Mouse (Mus musculus): ENCODE results near the gene Cfap100. TPM values are rescaled to one million over a fixed set of nuclear protein-coding genes. Genes with fewer than 3 reads are reported as not detected.

Gene Cfap100
- polyA plus RNA-seq, 1 experiment from 2014 or later = 6.9 TPM

DNA sequence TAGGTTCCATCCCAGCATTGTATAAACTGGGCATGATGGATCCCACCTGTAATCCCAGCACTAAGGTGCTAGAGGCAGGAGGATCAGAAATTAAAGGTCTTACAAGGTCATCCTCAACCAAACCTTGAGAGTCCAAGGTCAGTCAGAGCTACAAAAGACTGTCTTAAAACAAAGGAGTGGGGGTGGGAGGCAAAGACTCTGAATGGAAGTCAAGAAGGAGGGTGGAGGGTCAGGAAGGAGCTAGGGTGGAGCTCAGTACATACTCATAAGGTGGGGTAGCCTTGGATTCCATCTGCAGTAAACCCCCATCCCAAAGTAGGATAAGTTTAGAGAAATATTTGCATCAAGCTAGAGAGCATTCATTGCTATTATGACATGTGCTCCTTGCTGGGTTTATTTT lies 24.0 kb upstream of the Cfap100 start:
- ATAC-seq (ENCODE audit: low FRiP score) = no peak
- no peak overlapping the region for H3K4me2 ChIP-seq
- H3K27ac ChIP-seq = no peak overlapping the region
- H3K27me3 ChIP-seq = 0 out of 2 replicates have a peak, but pooled peaks cover 2% of the 10 kb centered on the region
- no peaks in the 10 kb centered on the region for H3K9me3 ChIP-seq
- 0 out of 2 replicates have a peak, but pooled peaks cover 3% of the 10 kb centered on the region for H3K4me1 ChIP-seq (replicated peaks)
- no peaks in the 10 kb centered on the region for H3K36me3 ChIP-seq
- H3K4me3 ChIP-seq = no peak overlapping the region
- H3K9ac ChIP-seq = no peak overlapping the region

DNA sequence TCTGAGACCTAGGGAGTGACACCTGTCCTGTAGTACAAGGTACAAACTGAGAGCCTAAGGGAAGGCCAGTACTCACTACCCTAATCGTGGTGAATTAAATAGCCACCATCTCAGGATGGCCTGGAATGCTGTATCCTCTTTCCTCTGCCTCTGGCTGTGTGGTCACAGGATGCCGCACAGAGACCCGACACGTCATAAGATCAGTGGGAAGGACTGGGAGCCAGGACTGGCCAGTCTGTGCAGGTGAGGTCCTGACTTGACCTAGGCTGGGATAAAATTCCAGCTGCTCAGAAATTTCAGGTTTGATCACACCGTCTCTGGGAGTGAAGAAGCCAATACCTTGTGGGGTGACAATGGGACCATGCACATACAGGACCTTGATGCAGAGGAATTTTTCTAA lies 22.9 kb upstream of the Cfap100 start:
- Histone ChIP-seq H3K4me1 (replicated peaks) (peaks cover 12% of the 10 kb centered on the region), H3K4me3 (no peak overlapping the region), H3K27me3 (0 out of 2 replicates have a peak, but pooled peaks cover 2% of the 10 kb centered on the region), H3K4me2 (no peak overlapping the region), H3K9me3 (no peaks in the 10 kb centered on the region), H3K9ac (no peak overlapping the region), H3K27ac (no peak overlapping the region), H3K36me3 (no peaks in the 10 kb centered on the region)
- WGBS = 91% methylated on average over 5 of the region's 5 CpGs
- no peak for ATAC-seq (ENCODE audit: low FRiP score)

- H3K4me2 ChIP-seq = no peak overlapping the region
- no peaks in the 10 kb centered on the region for H3K27me3 ChIP-seq
- H3K36me3 ChIP-seq = no peaks in the 10 kb centered on the region
- 68% methylated on average over 5 of the region's 5 CpGs for WGBS
- no peaks in the 10 kb centered on the region for H3K9me3 ChIP-seq
- H3K27ac ChIP-seq = no peak overlapping the region
- ATAC-seq (ENCODE audit: low FRiP score) = no peak
- peaks cover 14% of the 10 kb centered on the region for H3K4me1 ChIP-seq (replicated peaks)
- H3K4me3 ChIP-seq = no peak overlapping the region
- H3K9ac ChIP-seq = no peak overlapping the region
These were observed 22.1 kb upstream of the Cfap100 start for GRCm38 (mm10) chr6:90450697-90451096.

GRCm38 (mm10) chr6:90450179-90450578 lies 21.6 kb upstream of the Cfap100 start:
- Histone ChIP-seq H3K9ac (no peak overlapping the region), H3K36me3 (no peaks in the 10 kb centered on the region), H3K4me2 (no peak overlapping the region), H3K4me3 (no peak overlapping the region), H3K27me3 (no peaks in the 10 kb centered on the region), H3K9me3 (no peaks in the 10 kb centered on the region), H3K27ac (no peak overlapping the region), H3K4me1 (replicated peaks) (peaks cover 14% of the 10 kb centered on the region)
- 27% methylated on average over 7 of the region's 7 CpGs for WGBS
- no peak for ATAC-seq (ENCODE audit: low FRiP score)

DNA sequence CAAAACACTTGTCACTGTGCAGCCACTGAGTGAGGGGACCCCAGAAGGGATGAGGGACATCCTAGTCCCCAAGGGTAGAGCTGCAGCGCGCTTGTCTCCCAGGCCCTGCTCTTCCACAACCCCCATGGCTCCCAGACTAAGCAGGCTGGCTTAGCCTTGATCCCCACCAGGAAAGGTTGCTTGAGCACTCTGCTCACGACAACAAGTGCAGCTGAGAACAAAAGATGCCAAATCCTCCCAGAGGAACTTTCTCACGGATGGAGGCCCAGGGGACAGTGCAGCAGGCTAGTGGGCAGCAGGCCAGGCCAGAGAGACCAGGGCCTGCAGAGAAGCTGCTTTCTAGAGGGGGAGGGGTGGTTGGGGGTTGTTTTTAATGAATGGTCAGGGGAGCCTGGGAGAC lies 18.3 kb upstream of the Cfap100 start:
- H3K4me1 ChIP-seq (replicated peaks) = peaks cover 14% of the 10 kb centered on the region
- ATAC-seq (ENCODE audit: low FRiP score) = peak; percentile 85
- peak overlapping the region; percentile 76 for H3K27ac ChIP-seq
- no peak overlapping the region for H3K9ac ChIP-seq
- H3K27me3 ChIP-seq = no peaks in the 10 kb centered on the region
- no peak overlapping the region for H3K4me2 ChIP-seq
- H3K36me3 ChIP-seq = no peaks in the 10 kb centered on the region
- WGBS = 26% methylated on average over 4 of the region's 4 CpGs
- no peak overlapping the region for H3K4me3 ChIP-seq
- H3K9me3 ChIP-seq = no peaks in the 10 kb centered on the region

- H3K4me2 ChIP-seq = no peak overlapping the region
- WGBS = 92% methylated on average over 3 of the region's 3 CpGs
- H3K9ac ChIP-seq = no peak overlapping the region
- H3K9me3 ChIP-seq = no peaks in the 10 kb centered on the region
- ATAC-seq (ENCODE audit: low FRiP score) = no peak
- no peaks in the 10 kb centered on the region; the same call in 1 of the 2 replicates for H3K4me1 ChIP-seq (replicated peaks)
- H3K4me3 ChIP-seq = no peak overlapping the region
- H3K27ac ChIP-seq = no peak overlapping the region
- 0 out of 2 replicates have a peak, but pooled peaks cover 2% of the 10 kb centered on the region for H3K27me3 ChIP-seq
- no peaks in the 10 kb centered on the region for H3K36me3 ChIP-seq
These were observed 8.4 kb upstream of the Cfap100 start for GRCm38 (mm10) chr6:90437041-90437440.

GRCm38 (mm10) chr6:90436192-90436907 lies 7.8 kb upstream of the Cfap100 start:
- Histone ChIP-seq H3K4me2 (no peak overlapping the region), H3K27ac (no peak overlapping the region), H3K9ac (no peak overlapping the region), H3K4me1 (replicated peaks) (no peaks in the 10 kb centered on the region; the same call in 1 of the 2 replicates), H3K36me3 (no peaks in the 10 kb centered on the region), H3K27me3 (0 out of 2 replicates have a peak, but pooled peaks cover 2% of the 10 kb centered on the region), H3K4me3 (no peak overlapping the region), H3K9me3 (no peaks in the 10 kb centered on the region)
- 83% methylated on average over 10 of the region's 10 CpGs for WGBS
- ATAC-seq (ENCODE audit: low FRiP score) = no peak

- Histone ChIP-seq H3K27me3 (0 out of 2 replicates have a peak, but pooled peaks cover 2% of the 10 kb centered on the region), H3K4me1 (replicated peaks) (no peaks in the 10 kb centered on the region; the same call in 1 of the 2 replicates), H3K36me3 (no peaks in the 10 kb centered on the region), H3K27ac (no peak overlapping the region), H3K9me3 (no peaks in the 10 kb centered on the region), H3K4me2 (no peak overlapping the region), H3K4me3 (no peak overlapping the region), H3K9ac (no peak overlapping the region)
- 15% methylated on average over 11 of the region's 11 CpGs for WGBS
- ATAC-seq (ENCODE audit: low FRiP score) = peak; percentile 74
These were observed 6.6 kb upstream of the Cfap100 start for GRCm38 (mm10) chr6:90435195-90435618.

DNA sequence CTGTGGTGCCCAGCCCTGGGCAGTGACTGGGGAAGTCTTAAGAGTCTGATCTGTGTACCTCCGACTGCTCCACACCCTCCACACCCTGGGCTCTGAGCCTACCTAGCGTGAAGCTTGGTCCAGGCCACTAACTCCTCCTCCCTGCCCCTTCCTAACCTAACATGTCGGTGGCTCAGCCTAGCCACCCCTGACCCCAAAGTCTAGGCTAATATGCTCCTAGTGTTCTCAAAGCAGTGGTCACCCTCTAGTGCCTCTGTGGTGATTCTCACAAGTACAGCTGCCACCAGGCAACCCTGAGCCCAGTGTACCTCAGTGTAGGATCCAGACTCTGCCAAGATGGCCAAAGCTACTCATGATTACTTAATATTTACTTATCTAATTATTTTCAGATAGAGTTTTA lies 6.1 kb upstream of the Cfap100 start:
- no peak overlapping the region for H3K4me2 ChIP-seq
- WGBS = 79% methylated on average over 3 of the region's 3 CpGs
- 0 out of 2 replicates have a peak, but pooled peaks cover 2% of the 10 kb centered on the region for H3K27me3 ChIP-seq
- no peak overlapping the region for H3K4me3 ChIP-seq
- ATAC-seq (ENCODE audit: low FRiP score) = peak; percentile 54
- no peaks in the 10 kb centered on the region for H3K36me3 ChIP-seq
- 0 out of 2 replicates have a peak overlapping the region, but pooled peaks have one; percentile 13 for H3K9ac ChIP-seq
- no peak overlapping the region for H3K27ac ChIP-seq
- H3K9me3 ChIP-seq = no peaks in the 10 kb centered on the region
- H3K4me1 ChIP-seq (replicated peaks) = peaks cover 4% of the 10 kb centered on the region; the same call in 1 of the 2 replicates

DNA sequence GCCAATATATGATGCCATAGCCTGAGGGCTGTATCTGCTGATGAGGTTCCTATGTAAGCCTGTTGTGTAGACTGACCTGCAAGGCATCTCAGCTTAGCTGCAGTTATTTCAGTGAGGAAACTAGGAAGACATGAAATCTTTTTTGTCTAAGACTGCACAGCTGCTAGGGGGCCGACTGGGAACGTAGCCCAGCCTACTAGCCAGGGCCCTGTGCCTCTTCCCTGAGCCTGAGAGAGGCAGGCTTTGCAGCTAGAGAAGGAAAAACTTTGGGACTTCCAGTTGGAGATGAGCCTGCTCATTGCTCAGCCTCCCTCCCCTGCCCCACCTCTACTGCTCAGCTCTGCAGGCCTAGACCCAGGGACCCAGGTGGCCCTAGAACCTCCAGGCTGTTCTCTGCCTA lies 2.9 kb upstream of the Cfap100 start:
- no peak overlapping the region for H3K4me3 ChIP-seq
- ATAC-seq (ENCODE audit: low FRiP score) = no peak
- H3K9ac ChIP-seq = no peak overlapping the region
- H3K4me2 ChIP-seq = no peak overlapping the region
- no peak overlapping the region for H3K27ac ChIP-seq
- no peaks in the 10 kb centered on the region for H3K36me3 ChIP-seq
- H3K4me1 ChIP-seq (replicated peaks) = peaks cover 17% of the 10 kb centered on the region
- H3K27me3 ChIP-seq = peaks cover 19% of the 10 kb centered on the region
- 77% methylated on average over 2 of the region's 2 CpGs for WGBS
- no peaks in the 10 kb centered on the region for H3K9me3 ChIP-seq

DNA sequence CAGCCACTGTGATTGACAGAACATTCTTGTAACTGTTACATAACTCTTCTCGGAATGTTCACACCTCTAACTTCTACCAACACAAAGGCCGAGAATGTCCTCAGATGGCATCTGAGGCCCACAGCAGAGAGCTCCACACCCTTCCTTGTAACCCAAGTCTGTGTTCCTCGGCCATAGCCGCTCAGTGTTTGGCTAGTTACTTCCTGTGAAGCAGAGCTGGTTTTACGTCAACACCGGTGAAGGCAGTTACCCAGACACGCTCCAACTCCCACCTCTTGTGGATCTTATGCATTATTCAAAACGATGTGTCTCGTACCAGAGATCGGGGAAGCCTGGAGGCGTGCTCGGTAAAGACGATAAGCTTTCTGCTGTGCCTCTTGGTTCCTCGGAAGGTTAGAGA lies 1.3 kb upstream of the Cfap100 start:
- WGBS = 64% methylated on average over 14 of the region's 14 CpGs
- peaks cover 17% of the 10 kb centered on the region for H3K4me1 ChIP-seq (replicated peaks)
- H3K27ac ChIP-seq = no peak overlapping the region
- H3K9me3 ChIP-seq = no peaks in the 10 kb centered on the region
- no peaks in the 10 kb centered on the region for H3K36me3 ChIP-seq
- no peak overlapping the region for H3K4me2 ChIP-seq
- H3K4me3 ChIP-seq = no peak overlapping the region
- no peak for ATAC-seq (ENCODE audit: low FRiP score)
- H3K9ac ChIP-seq = no peak overlapping the region
- H3K27me3 ChIP-seq = peaks cover 20% of the 10 kb centered on the region

- no peak overlapping the region for H3K4me3 ChIP-seq
- no peak overlapping the region for H3K4me2 ChIP-seq
- peaks cover 21% of the 10 kb centered on the region for H3K27me3 ChIP-seq
- H3K9me3 ChIP-seq = no peaks in the 10 kb centered on the region
- H3K9ac ChIP-seq = no peak overlapping the region
- H3K27ac ChIP-seq = no peak overlapping the region
- ATAC-seq (ENCODE audit: low FRiP score) = no peak
- H3K4me1 ChIP-seq (replicated peaks) = peaks cover 26% of the 10 kb centered on the region
- 86% methylated on average over 4 of the region's 4 CpGs for WGBS
- H3K36me3 ChIP-seq = no peaks in the 10 kb centered on the region
These were observed 2.6 kb downstream of the Cfap100 start for GRCm38 (mm10) chr6:90426003-90426402.

DNA sequence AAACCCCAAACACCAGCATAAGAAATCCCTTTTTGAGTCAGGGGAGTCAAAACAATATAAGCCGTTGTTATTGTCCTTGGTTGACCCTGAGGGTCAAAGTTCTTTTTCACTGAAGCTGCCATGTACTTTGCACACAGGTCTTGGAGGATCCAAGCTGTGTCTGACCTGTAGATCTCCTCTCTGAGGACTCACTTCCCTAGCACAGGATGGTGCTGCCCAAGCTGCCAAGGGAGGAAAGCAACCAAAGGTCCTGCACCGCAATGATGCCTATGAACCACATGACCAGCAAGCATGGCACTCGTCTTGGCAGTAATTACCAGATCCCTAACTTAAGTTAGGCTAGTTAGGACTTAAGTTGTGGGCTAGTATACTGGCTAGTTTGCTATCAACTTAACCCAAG lies 3.2 kb downstream of the Cfap100 start:
- H3K4me2 ChIP-seq = no peak overlapping the region
- no peak for ATAC-seq (ENCODE audit: low FRiP score)
- H3K9ac ChIP-seq = no peak overlapping the region
- WGBS = 75% methylated on average over 3 of the region's 3 CpGs
- no peak overlapping the region for H3K27ac ChIP-seq
- peaks cover 26% of the 10 kb centered on the region for H3K4me1 ChIP-seq (replicated peaks)
- H3K27me3 ChIP-seq = peaks cover 21% of the 10 kb centered on the region
- no peaks in the 10 kb centered on the region for H3K36me3 ChIP-seq
- no peak overlapping the region for H3K4me3 ChIP-seq
- H3K9me3 ChIP-seq = no peaks in the 10 kb centered on the region

Data from hindbrain, embryonic 13.5 days (tissue).